Mouse (Mus musculus) MN1 (cell line): ENCODE results near the gene Vmn2r6.
"Not testable (repeated sequence)": the region's sequence is repeated elsewhere in the genome, so short reads cannot be mapped to it uniquely, and the experiment has no call there.

Source experiments
- DNase-seq: peaks from one replicate; pipeline ENCODE4 v3.0.0-alpha.2; 2016; ENCODE audit warnings: low spot score

Gene Vmn2r6

DNA sequence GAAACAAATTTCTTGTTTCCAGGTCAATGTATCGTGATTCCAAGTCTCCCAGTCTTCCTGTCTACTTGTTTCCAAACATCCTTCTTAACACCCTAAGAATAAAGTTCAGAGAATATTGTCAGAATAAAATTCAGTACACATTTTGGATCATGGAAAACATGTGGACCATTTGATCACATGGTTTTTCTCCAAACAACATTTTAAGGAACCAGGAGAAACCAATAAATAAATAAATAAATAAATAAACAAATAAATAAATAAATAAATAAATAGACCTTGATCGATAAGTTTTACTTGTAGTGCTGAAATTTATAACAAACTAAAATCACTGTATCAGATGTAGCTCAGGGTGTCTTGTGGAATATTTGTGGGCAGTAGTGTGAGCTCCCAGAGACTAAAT, at the start of gene Vmn2r6:
Gene Vmn2r6, minus strand, starts transcription at position 101 of the 400 bp plus-strand sequence.
- not testable (repeated sequence) for DNase-seq

GRCm38 (mm10) chr3:64587618-64588017, 22.0 kb upstream of the Vmn2r6 start:
- no peak for DNase-seq

DNA sequence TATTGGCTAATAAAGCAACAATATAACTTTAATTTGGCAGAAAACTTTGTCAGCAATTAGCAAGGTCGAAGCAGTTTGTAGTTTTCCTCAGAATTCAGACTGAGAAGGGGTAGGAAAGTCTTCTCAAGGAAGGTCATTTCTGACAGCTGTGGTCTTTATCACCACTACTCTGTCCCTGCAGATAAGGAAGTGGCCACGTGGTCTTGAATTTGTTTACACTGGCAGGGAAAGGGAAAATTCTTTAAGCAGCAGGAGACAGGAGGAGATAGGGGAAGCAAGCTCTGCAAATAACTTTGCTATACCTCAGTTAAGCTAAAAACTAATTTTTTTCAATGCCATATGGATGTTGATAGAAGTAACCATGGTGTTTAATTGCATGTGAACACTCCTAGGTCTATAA, 3.2 kb upstream of the Vmn2r6 start:
- not testable (repeated sequence) for DNase-seq

- not testable (repeated sequence) for DNase-seq
Measured at GRCm38 (mm10) chr3:64523585-64523984, 42.0 kb downstream of the Vmn2r6 start.

GRCm38 (mm10) chr3:64509742-64510141, 55.9 kb downstream of the Vmn2r6 start, which contains the start of gene Vmn2r5:
TSS of gene Vmn2r5 (minus strand) at chr3:64509842.
- not testable (repeated sequence) for DNase-seq
